Mouse (Mus musculus): ENCODE data around the gene Pex10.

The Pex10 gene

GRCm38 (mm10) chr4:155090688-155091449 is 24.1 kb downstream of the Pex10 start:
- intact Hi-C loops (cut with DNase I), result no loop called here

DNA sequence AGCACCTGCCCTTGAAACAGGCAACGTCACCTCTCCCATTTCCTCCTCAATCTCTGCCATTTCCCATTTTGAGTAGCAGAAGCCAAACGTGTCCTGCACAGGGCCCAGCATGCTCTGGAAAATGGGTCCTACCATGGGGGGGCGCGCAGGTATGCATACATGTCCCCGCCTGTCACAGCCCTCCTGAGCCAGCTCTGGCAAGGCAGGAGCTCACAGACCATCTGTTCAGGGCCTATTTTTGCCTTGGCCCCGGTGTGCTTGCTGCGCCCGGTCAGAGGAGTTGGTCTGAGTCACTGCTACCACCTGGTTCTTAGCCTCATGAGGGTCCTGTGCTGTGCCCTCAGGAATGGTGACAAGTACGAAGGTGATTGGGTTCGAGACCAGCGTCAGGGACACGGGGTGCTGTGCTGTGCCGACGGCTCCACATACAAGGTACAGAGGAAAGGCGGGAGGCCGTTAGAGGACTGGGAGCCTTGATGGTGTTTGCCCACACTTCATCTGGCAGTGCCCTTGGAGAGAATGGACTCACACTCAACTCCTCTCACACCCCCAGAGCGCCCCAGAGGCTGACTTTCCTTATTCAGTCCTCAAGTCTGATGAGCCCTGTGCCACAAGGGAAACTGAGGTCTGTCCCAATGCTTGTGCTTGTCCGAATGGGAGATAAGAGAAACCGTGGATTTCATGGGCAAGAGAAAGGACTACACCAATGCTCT is 26.1 kb downstream of the Pex10 start:
- intact Hi-C loops (cut with DNase I), result no loop called here

- intact Hi-C loops (cut with DNase I), result loop anchor here (2.0 kb wide), 1 partner anchor 215 kb away; no protein-coding TSS in a partner anchor
Measured at GRCm38 (mm10) chr4:155093431-155094149, 26.8 kb downstream of the Pex10 start.

- intact Hi-C loops (cut with DNase I), result loop anchor here (2.0 kb wide), 1 partner anchor 214 kb away; no protein-coding TSS in a partner anchor
Measured at GRCm38 (mm10) chr4:155094565-155094964, 27.7 kb downstream of the Pex10 start.

DNA sequence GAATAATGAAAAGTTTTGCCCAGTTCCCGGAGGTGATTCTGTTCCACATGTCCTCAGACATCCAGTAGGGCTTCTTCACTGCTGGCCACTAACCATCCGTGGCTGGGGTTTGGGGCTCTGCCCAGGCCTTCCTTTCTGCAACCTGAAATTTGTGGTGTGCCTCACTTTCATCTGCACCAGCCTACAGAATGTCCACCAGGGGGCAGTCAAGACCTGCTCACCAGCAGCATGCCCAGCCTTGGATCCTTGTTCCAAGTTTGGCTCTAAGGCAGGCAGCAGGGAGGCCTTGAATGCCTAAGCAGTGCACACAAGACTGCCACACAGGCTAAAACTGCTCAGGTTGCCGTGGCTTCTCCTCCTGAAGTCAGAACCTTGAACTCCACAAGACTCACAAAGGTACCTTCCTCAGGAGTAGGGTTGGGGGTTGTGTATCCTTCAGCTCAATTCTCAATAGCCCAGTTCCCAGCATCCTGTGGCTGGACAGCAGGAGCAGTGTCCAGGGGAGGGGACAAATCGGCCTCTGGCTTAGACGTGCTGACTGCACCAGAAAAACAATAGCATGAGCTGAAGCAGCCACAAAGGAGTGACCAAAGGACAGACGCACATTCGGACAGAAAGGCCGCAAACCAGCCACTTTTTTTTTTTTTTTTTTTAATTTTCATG is 28.6 kb downstream of the Pex10 start:
- intact Hi-C loops (cut with DNase I), result loop anchor here (1.0 to 2.0 kb wide), 2 partner anchors 154 to 213 kb away; partner anchors contain the start of gene Faap20

DNA sequence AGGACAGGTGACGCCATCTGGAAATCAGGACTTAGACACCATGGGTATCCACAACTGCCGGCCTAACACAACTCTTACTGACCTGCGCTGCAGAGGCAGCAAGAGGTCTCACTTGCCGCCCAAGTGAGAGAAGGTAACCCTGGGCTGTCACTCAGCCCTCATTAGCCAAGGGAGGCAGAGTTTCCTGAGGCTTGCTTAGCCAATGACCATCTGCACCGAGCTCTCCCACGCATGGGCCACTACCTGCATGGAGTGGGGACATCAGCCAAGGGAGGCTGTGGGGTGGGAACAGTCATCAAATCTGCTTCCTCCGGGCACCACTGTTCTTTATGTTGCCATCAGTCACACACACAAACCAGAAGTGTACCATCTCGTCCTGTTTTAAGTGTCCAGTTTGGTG is 29.2 kb downstream of the Pex10 start:
- intact Hi-C loops (cut with DNase I), result loop anchor here (1.0 to 2.0 kb wide), 2 partner anchors 153 to 213 kb away; partner anchors contain the start of gene Faap20

DNA sequence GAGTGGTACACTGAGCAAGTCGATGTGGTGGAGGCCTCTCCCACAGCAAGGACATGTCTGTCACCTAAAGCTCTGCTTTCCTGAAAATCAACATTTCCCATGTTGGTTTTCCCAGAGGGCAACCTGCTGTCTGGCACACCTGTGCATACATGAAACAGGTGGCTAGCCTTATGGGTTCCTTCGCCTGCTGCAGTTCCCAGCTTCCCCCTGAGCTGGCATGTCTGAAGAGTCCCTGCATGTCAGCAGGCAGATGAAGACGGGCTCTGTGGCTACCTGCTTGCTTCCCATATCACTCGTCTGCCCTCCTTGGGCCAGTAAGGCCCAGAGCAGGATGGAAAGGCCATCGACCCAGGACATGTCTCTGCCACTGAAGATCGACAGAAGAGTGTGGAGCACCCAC is 30.6 kb downstream of the Pex10 start:
- intact Hi-C loops (cut with DNase I), result no loop called here

DNA sequence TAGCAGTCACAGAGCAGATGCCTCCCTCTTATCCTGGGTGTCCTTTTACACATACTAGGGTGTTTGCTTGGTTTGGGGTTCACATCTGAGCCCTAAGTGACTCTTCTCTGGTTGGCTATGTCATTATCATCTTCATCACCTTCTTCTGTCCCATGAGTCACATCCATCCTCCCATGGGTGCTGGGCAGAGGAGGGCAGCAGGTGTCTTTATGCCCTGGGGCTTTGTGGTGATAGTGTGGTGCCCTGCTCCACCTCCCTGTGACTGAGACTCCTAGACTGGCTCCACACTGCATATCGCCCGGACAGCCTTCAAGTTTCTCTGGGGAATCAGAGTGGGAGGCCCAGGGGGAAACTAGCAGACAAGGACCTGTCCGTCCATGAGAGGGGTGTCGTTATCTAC is 31.8 kb downstream of the Pex10 start:
- intact Hi-C loops (cut with DNase I), result no loop called here

DNA sequence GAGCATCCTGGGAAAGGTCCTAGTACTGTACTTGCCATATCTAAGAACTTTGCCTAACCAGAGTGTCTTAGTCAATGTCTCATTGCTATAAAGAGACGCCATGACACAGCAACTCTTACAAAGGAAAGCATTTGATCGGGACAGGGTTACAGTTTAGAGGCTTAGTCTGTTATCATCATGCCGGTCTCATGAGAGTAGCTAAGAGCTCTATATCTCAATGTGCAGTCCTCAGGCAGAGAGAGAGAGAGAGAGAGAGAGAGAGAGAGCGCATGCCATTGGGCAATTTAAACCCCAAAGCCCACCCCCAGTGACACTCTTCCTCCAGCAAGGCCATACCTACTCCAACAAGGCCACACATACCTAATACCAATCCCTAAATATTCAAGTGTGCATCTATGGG is 41.1 kb downstream of the Pex10 start:
- intact Hi-C loops (cut with DNase I), result no loop called here

GRCm38 (mm10) chr4:155109471-155109870 is 42.7 kb downstream of the Pex10 start:
- intact Hi-C loops (cut with DNase I), result no loop called here

- intact Hi-C loops (cut with DNase I), result no loop called here
Measured at GRCm38 (mm10) chr4:155113766-155114410, 47.1 kb downstream of the Pex10 start.

GRCm38 (mm10) chr4:155116607-155117006 is 49.8 kb downstream of the Pex10 start:
- intact Hi-C loops (cut with DNase I), result no loop called here

DNA sequence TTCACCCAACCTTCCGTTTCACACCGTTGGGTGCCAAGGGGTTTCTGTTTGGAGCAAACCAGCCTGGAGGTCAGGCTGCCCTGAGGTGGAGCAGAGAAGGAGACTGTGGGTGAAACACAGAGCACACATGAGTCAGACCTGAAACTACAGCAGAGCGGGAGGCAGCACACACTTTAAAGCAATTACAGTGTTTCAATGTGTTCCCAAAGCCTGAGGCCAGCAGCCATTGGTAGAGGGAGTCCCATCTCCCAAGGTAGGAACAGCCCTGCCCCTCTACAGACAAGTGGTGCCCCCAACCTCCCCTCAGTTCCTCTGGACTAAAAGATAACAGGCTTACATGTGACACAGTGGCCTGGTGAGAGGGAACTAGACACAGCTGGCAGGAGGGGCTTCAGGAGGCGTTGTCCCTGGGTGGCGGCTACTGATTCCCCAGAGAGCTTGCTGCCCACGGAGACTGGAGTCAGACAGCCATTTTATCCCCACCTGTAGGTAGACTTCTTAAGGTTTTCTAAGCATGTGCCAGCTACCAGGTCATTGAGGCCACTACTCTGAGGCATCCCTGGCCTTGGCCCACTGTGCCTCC is 50.7 kb downstream of the Pex10 start:
- intact Hi-C loops (cut with DNase I), result no loop called here

DNA sequence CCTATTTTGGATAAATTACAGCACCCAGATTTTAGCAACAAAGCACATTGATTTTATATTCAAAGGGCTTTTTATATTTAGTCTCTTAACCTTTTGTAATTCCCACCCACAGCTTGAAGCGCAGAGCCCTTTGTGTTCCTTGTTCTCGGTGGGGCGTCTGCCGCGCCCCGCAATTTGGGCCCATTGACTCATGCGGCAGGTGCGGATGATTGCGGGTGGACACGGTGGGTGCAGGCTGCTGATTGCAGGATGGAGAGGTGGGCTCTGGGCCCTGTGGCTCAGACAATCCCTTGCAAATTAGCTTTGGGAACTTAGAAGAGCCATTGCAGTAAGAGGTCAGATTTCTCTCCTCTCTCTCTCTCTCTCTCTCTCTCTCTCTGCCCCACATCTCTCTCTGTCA is 51.5 kb downstream of the Pex10 start:
- intact Hi-C loops (cut with DNase I), result no loop called here

DNA sequence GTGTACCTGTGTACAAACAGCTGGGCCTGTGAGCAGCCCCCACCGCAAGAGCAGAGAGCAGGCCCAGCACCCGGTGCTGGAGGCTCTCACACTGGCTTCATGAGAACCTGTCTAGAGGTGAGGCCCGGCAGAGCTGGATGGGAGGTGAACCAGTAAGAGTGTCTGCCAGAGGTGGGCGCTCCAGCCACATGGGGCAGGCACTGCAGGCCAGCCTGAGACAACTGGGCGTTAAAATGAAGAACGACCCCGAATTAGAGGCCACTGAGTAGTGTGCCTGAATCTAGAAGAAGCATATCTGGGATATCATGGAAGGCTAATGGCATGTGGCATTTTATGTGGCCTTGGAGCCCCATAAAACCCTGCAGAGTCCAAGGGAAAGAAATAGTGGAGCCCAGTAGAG is 53.2 kb downstream of the Pex10 start:
- intact Hi-C loops (cut with DNase I), result no loop called here

- intact Hi-C loops (cut with DNase I), result no loop called here
Measured at GRCm38 (mm10) chr4:155120583-155120982, 53.8 kb downstream of the Pex10 start.

DNA sequence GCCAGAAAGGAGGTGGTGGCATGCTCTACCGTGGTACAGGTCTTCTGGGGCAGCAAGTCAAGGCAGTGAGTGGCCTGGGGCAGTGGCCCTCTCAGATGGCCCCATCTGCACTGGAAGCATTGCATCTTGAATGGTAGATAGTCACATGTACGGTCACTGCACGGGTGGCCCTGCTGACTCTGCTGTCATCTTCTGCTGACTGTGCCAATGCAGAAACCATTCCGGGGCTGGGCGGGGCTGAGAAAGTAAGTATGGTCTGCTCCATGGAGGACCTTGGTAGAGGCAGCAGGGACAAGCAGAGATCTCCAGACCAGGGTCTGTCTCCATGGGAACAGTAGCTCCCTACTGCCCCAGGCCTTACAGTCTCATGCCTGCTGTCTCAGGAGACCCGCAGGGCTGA is 54.4 kb downstream of the Pex10 start:
- intact Hi-C loops (cut with DNase I), result no loop called here

Measured in adrenal gland (tissue).